Mouse (Mus musculus) stomach, postnatal 0 days (tissue): Measurements from ENCODE around the gene Epas1.

Source experiments
- CTCF ChIP-seq: IDR thresholded peaks from 2 replicates; pipeline ENCODE4 v1.5.1; 2016; ENCODE audit warnings: antibody characterized with exemption, low read depth, mild to moderate bottlenecking, moderate library complexity
- EP300 ChIP-seq: optimal IDR thresholded peaks from 2 replicates; pipeline ENCODE3; 2016; ENCODE audit warnings: antibody characterized with exemption

GRCm38 (mm10) chr17:86772035-86772434 is 18.5 kb downstream of the Epas1 start:
- TF ChIP-seq EP300, result no peak
- TF ChIP-seq CTCF, result no peak
